Mouse (Mus musculus) liver, embryonic 15.5 days (tissue): ENCODE measurements around the gene Apobec3. TPM values are rescaled to one million over a fixed set of nuclear protein-coding genes. Genes with fewer than 3 reads are reported as not detected.

ENCODE experiments used
- ATAC-seq: fragments of 200-750 bp; cut with Nextera tagmentation; 2 replicates; pipeline ENCODE4 v1.8.0; 2017; ENCODE audit warnings: moderate number of reproducible peaks, mild to moderate bottlenecking, moderate library complexity; ENCODE audit not compliant: insufficient read depth
- H3K27ac ChIP-seq: fragments of 300-500 bp; sonication (generic); replicated peaks from 2 replicates; pipeline ENCODE4 v1.5.1; 2015; ENCODE audit warnings: mild to moderate bottlenecking, inconsistent platforms
- H3K27me3 ChIP-seq: fragments of 300-500 bp; sonication (generic); 2 replicates; pipeline ENCODE4 v1.6.1; 2015; ENCODE audit warnings: mild to moderate bottlenecking, inconsistent platforms
- H3K36me3 ChIP-seq: fragments of 300-500 bp; sonication (generic); replicated peaks from 2 replicates; pipeline ENCODE4 v1.6.1; 2015; ENCODE audit warnings: moderate library complexity, mild to moderate bottlenecking, inconsistent platforms
- H3K4me1 ChIP-seq: fragments of 300-500 bp; sonication (generic); replicated peaks from 2 replicates; pipeline ENCODE4 v1.6.1; 2015; ENCODE audit warnings: inconsistent platforms
- H3K4me2 ChIP-seq: fragments of 300-500 bp; sonication (generic); 2 replicates; pipeline ENCODE4 v1.6.1; 2015; ENCODE audit warnings: moderate library complexity, mild to moderate bottlenecking, inconsistent platforms
- H3K4me3 ChIP-seq: fragments of 300-500 bp; sonication (generic); replicated peaks from 2 replicates; pipeline ENCODE4 v1.5.1; 2015; ENCODE audit warnings: mild to moderate bottlenecking, inconsistent platforms
- H3K9ac ChIP-seq: fragments of 300-500 bp; sonication (generic); 2 replicates; pipeline ENCODE4 v1.6.1; 2015; ENCODE audit warnings: moderate library complexity, mild to moderate bottlenecking, inconsistent platforms
- H3K9me3 ChIP-seq: fragments of 300-500 bp; sonication (generic); replicated peaks from 2 replicates; pipeline ENCODE4 v1.6.1; 2016; ENCODE audit warnings: inconsistent platforms
- WGBS: fragments of 180-500 bp; shearing (Covaris S2); methylation state at CpG from one replicate; pipeline ENCODE4 v1.1.7; 2015; ENCODE audit warnings: mixed read lengths; ENCODE audit not compliant: insufficient replicate concordance; 5-methylcytosine and 5-hydroxymethylcytosine counted together
- polyA plus RNA-seq: library from polyadenylated mRNA; unstranded; fragments of >200 nt; fragmentation: Nextera tagmentation; extraction: Ambion mirVana; gene quantifications from 2 replicates; pipeline ENCODE4 v1.2.1, GENCODE M21; 2015

Apobec3 gene
- polyA plus RNA-seq, 1 experiment from 2014 or later, result 34.5 TPM

DNA sequence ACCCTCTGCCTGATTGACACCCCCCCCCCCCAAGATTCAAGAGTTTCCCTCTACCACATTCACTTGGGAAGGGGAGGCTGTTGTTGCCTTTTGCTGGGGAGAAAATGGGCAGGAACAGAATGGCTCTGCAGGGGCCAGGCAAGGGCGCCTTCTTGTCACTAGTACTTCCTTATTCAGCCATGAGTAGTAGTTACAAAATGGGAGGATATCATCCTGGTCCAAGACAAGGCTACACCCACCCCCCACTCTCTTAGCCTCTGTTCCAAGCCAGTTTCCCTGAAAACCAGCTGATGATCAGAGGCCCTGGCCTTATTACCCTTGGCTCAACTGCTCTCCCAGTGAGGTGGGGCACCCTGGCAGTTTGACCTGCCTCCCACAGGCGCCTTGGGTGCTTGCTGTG is 37.3 kb downstream of the Apobec3 start:
- peak overlapping the region; percentile 94 for H3K27ac ChIP-seq
- WGBS, result 62% methylated on average over 2 of the region's 2 CpGs
- H3K9me3 ChIP-seq, result no peaks in the 10 kb centered on the region
- H3K4me3 ChIP-seq, result 0 out of 2 replicates have a peak overlapping the region, but pooled peaks have one; percentile 66
- no peaks in the 10 kb centered on the region for H3K36me3 ChIP-seq
- no peak for ATAC-seq
- H3K4me1 ChIP-seq, result peaks cover 54% of the 10 kb centered on the region
- H3K9ac ChIP-seq, result peak overlapping the region; percentile 75
- H3K4me2 ChIP-seq, result peak overlapping the region; percentile 81
- H3K27me3 ChIP-seq, result peaks cover 32% of the 10 kb centered on the region

DNA sequence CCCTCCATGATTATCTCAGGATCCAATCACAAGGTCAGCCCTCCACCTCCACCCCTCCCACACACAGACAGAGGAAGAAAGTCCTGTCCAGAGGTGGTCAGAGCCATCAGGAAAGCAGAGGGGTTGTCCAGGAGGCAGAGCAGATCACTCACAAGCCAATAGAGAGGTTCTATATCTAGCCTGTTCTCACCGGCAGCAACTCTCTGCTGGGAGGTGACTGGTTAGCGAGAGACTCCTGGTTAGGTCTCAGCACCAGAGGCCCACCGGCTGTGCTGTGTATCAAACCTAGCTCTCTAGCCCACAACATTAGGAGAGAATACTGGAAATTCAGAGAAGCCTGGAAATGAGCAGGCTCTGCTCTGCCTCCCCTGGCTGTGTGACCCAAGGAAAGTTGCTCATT is 38.3 kb downstream of the Apobec3 start:
- no peak for ATAC-seq
- H3K4me1 ChIP-seq, result peaks cover 55% of the 10 kb centered on the region
- H3K9me3 ChIP-seq, result no peaks in the 10 kb centered on the region
- WGBS, result 84% methylated on average over 3 of the region's 3 CpGs
- H3K36me3 ChIP-seq, result no peaks in the 10 kb centered on the region
- no peak overlapping the region for H3K4me3 ChIP-seq
- peaks cover 42% of the 10 kb centered on the region for H3K27me3 ChIP-seq
- no peak overlapping the region for H3K27ac ChIP-seq
- H3K4me2 ChIP-seq, result no peak overlapping the region
- H3K9ac ChIP-seq, result no peak overlapping the region

DNA sequence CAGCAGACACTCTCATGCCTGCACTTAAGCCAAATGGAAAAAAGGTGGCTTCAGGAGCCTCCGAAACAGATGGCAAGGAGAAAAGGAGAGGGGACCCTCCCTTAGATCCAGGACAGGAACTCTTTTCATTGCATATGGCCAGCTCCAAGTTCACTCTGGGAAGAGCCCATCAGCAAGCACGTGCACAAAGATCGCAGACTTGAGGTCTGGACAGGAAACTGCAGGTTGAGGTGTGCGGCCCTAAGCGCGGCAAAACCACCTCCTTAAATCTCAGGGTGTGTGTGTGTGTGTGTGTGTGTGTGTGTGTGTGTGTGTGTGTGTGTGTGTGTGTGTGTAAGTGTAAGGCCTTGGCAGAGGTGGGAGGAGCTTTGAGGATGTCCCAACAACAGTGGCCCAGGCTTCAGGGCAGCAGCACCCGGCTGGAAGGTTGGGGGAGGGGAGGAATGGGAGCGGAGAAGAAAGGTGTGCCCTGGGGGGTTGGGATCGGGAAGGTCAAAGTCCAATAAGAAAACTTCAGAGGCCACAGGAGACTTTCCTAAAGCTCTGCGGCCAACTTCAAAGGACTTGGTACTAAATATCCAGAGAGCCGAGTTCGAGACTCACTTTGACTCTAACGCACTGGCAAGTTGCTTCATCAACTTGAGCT is 40.2 kb downstream of the Apobec3 start:
- H3K27me3 ChIP-seq, result peaks cover 60% of the 10 kb centered on the region
- ATAC-seq, result no peak
- H3K4me1 ChIP-seq, result peaks cover 54% of the 10 kb centered on the region
- no peaks in the 10 kb centered on the region for H3K9me3 ChIP-seq
- H3K36me3 ChIP-seq, result no peaks in the 10 kb centered on the region
- H3K27ac ChIP-seq, result peak overlapping the region; percentile 84; the same call in 1 of the 2 replicates
- WGBS, result 38% methylated on average over 13 of the region's 13 CpGs
- peak overlapping the region; percentile 83 for H3K4me3 ChIP-seq
- H3K4me2 ChIP-seq, result peak overlapping the region; percentile 98
- H3K9ac ChIP-seq, result peak overlapping the region; percentile 66

DNA sequence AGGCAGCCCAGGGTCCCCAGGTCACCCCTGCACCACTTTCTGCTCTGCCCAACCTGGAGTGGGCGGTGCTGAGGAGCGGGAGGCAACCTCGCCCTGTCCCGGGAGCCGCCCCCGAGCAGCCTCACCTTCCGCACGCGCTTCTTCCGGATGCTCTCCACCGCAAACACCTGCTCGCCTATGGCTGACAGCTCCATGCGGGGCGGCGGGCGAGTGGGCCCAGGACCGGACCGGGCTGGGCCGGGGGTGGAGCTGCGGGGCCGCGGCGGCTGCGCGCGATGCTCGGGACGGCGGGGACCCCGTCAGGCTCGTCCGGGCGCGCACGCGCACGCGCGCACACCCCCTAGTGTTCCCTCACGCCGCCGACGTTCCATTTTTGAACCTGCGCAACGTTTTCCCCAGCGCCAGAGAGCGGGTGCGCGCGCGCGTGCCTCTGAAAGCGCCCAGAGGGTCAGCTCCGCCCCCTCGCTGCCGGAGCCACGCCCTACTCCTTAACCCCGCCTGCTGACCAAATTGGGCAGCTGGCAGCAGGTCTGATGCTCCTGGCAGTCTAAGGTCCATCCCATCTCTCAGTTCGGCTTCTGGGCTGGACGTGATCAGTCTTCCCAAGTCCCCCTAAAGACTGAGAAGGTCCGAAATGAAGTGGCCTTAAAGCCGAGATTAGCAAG is 41.0 kb downstream of the Apobec3 start:
- Histone ChIP-seq H3K4me2 (peak overlapping the region; percentile 98), H3K36me3 (no peaks in the 10 kb centered on the region), H3K9me3 (no peaks in the 10 kb centered on the region), H3K9ac (peak overlapping the region; percentile 66), H3K4me1 (peaks cover 45% of the 10 kb centered on the region), H3K4me3 (peak overlapping the region; percentile 83), H3K27ac (peak overlapping the region; percentile 84), H3K27me3 (peaks cover 67% of the 10 kb centered on the region)
- peak; percentile 53 for ATAC-seq
- WGBS, result under 1% methylated on average over 62 of the region's 62 CpGs

DNA sequence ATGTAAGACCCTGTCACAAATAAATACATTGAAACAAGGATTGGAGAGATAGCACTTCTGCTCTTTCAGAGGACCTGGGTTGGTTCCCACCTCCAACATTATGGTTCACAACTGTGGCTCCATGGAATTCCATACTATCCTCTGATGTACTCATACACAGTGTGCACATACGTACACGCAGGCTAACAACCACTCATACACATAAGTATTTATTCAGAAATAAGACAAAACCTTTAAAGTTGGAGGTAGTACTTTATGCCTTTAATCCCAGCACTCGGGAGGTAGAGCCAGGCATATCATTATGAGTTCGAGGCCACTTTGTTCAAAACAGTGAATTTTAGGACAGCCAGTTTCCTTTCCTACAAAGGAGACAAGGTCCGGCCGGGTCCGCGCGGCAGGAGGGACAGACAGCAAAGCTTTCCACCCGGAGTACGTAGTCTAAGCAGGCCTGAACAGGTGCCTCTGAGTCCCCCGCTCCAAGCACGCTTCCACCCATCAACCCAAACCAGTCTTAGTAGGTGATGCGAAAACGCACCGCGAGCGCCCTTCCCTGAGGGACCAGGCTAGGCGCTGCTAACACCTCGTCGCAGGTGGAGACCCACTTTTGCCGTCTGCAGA is 41.7 kb downstream of the Apobec3 start:
- Histone ChIP-seq H3K4me2 (peak overlapping the region; percentile 98), H3K4me3 (peak overlapping the region; percentile 83), H3K9me3 (no peaks in the 10 kb centered on the region), H3K4me1 (peaks cover 40% of the 10 kb centered on the region), H3K36me3 (no peaks in the 10 kb centered on the region), H3K27ac (no peak overlapping the region), H3K27me3 (peaks cover 72% of the 10 kb centered on the region), H3K9ac (no peak overlapping the region)
- WGBS, result 8% methylated on average over 22 of the region's 22 CpGs
- ATAC-seq, result no peak

DNA sequence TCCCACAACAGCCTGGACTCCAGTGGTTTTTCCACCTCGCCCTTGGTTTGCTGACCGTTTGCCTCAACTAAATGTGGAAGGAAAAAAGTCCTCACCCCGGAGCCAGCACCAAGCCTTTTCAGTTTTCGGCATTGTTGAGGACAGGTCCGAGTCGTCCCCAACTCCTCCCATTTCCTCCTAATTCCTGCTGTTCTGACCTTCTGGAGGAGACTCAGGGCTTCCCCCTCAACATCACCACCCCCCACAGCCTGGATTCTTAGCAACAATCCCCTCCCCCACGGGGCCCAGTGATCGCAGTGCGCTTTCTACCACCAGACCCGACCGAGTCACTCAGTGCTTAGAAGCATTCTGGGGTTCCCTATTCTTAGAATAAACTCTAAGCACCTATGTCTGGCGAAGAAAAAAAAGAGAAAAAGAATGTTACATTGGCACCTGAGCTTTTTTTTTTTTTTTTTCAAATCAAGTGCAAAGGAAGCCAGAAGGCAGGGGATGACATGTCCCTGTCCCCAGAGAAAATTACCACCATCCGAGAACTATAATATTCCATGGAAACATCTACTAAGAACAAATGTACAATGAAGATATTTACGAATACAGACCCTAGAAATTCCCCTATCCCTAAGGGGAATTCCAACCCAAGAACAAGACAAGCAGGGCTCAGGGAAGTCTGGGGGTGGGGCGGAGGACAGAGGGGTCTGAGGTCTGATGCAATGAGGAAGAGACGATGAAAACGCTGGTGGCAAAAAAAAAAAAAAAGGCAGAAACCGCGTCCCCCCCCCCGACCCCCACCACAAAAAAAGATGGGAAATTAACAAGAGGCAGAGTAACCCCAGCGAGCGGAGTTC is 42.4 kb downstream of the Apobec3 start:
- Histone ChIP-seq H3K4me2 (peak overlapping the region; percentile 11), H3K4me3 (0 out of 2 replicates have a peak overlapping the region, but pooled peaks have one; percentile 1), H3K4me1 (peaks cover 33% of the 10 kb centered on the region), H3K27ac (no peak overlapping the region), H3K36me3 (no peaks in the 10 kb centered on the region), H3K9ac (no peak overlapping the region), H3K27me3 (peaks cover 73% of the 10 kb centered on the region), H3K9me3 (no peaks in the 10 kb centered on the region)
- no peak for ATAC-seq
- 3% methylated on average over 22 of the region's 22 CpGs for WGBS

DNA sequence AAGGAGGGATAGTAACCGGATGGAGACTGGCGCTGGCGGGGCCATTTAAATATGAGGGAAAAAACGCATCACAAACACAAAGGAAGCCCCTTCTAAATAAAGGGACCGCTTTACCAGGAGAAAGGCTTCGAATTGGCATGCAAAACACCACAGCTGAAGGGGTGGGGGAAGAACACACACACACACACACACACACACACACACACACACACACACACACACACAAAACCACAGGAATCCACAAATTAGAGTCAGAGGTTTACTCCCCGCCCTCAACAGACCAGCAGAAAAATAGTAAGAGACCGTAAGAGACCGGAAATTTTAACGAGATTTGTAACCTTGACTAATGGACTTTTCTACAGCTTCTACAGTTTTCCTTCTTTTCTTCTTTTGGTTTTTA is 43.3 kb downstream of the Apobec3 start:
- Histone ChIP-seq H3K27me3 (peaks cover 77% of the 10 kb centered on the region), H3K9me3 (no peaks in the 10 kb centered on the region), H3K27ac (no peak overlapping the region), H3K36me3 (no peaks in the 10 kb centered on the region), H3K9ac (no peak overlapping the region), H3K4me1 (peaks cover 24% of the 10 kb centered on the region), H3K4me2 (no peak overlapping the region), H3K4me3 (no peak overlapping the region)
- WGBS, result 2% methylated on average over 10 of the region's 10 CpGs
- no peak for ATAC-seq

DNA sequence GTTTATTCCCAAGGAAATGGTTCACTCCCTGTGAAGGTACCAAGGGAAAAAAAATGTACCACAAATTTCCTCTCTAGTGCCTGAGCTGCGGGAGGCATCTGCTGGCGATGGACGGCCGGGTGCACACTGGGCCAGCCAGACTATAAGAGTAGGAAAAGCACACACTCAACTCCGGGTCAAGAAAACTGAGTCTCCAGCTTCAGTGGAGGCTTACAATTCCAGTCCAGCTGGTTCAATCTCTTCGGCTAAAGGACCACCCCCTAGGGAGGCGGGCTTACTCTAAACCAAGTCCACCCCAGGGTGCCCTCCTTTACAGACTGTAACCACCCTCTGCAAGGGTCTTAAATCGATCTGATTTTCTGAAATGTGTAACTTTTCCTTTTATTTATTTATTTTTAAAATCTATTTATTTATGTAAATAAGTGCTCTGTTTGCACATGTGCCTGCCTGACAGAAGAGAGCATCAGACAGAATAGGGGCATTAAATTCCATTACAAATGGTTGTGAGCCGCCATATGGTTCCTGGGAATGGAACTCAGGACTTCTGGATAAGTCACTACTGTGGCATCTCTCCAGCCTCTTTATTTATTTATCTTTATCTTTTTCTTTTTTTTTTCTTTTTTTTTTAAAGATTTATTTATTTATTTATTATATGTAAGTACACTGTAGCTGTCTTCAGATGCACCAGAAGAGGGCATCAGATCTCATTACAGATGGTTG is 44.4 kb downstream of the Apobec3 start:
- no peaks in the 10 kb centered on the region for H3K36me3 ChIP-seq

DNA sequence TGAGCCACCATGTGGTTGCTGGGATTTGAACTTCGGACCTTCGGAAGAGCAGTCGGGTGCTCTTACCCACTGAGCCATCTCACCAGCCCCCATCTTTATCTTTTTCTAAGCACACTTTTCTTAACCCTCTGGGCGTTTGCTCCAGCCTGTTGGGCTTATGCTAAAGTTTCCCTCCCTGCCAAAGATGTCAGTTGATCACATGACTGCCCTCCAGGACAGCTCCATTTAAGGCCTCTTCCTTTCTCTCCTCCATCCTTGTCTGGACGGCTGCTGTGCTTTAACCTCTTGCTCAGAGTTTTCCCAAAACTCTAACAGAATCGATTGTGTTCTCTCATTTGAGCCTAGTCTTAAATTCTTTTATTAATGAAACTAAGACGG is 44.9 kb downstream of the Apobec3 start:
- Histone ChIP-seq H3K4me3 (no peak overlapping the region), H3K4me2 (no peak overlapping the region), H3K36me3 (no peaks in the 10 kb centered on the region), H3K9me3 (no peaks in the 10 kb centered on the region), H3K27ac (no peak overlapping the region), H3K9ac (no peak overlapping the region), H3K4me1 (peaks cover 23% of the 10 kb centered on the region), H3K27me3 (peaks cover 75% of the 10 kb centered on the region)
- WGBS, result 56% methylated on average over 7 of the region's 7 CpGs
- no peak for ATAC-seq

More for the DNA sequence above, 44.4 kb downstream of the Apobec3 start:
- 44% methylated on average over 9 of the region's 9 CpGs for WGBS
- Histone ChIP-seq H3K27ac (no peak overlapping the region), H3K27me3 (peaks cover 78% of the 10 kb centered on the region), H3K4me1 (peaks cover 23% of the 10 kb centered on the region), H3K4me2 (no peak overlapping the region), H3K9me3 (no peaks in the 10 kb centered on the region), H3K9ac (no peak overlapping the region), H3K4me3 (no peak overlapping the region)
- no peak for ATAC-seq

DNA sequence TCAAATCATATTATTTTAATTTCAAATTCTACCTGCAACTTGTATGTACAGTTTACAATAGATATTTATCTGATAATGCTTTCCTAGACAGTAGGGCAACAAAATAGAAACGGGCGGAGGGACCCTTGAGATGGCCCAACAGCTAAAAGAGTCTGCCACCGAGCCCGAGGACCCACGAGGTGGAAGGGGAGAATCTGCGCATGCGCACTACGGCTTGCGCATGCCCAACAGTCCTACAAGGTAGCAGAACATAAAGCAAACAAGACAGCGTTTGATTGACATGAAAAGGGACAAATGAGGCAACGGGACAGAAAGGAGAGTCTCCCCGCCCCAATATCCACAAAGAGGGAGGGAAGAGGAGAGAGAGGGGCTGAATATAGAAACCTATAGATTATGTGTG is 47.6 kb downstream of the Apobec3 start:
- no peak for ATAC-seq
- Histone ChIP-seq H3K36me3 (no peaks in the 10 kb centered on the region), H3K4me2 (no peak overlapping the region), H3K27me3 (peaks cover 49% of the 10 kb centered on the region), H3K4me3 (no peak overlapping the region), H3K4me1 (no peaks in the 10 kb centered on the region), H3K9ac (no peak overlapping the region), H3K9me3 (no peaks in the 10 kb centered on the region), H3K27ac (no peak overlapping the region)
- 75% methylated on average over 12 of the region's 12 CpGs for WGBS
